11 mouse cellular contexts compared by ENCODE assay signal in genomic region chr14:34612222-34612621, GRCm38 (mm10). TPM values are rescaled to one million over a fixed set of nuclear protein-coding genes. Genes with fewer than 3 reads are reported as not detected.
A peak's percentile ranks its signal among the peaks of the same experiment; 100 is the strongest.
DNase-seq lines count a peak whose midpoint lies in the region; ATAC-seq and TF ChIP-seq lines count a peak whose summit lies in the region.
"Had no signal": no experiment of that assay in that cellular context is flagged by ENCODE, and none has a peak within 500 bp of the region (broad histone marks: within the 10 kb centered on the region; RNA-seq: fewer than 3 reads in every experiment).

No protein-coding gene starts in this region.

- H3K4me2 ChIP-seq in heart, postnatal 0 days (ENCODE audit: low read depth, low read length): no peak overlapping the region
- H3K4me2 ChIP-seq in heart, embryonic 11.5 days: no peak overlapping the region
- H3K4me2 ChIP-seq in midbrain, embryonic 14.5 days (ENCODE audit: low read length): no peak overlapping the region
- no peak overlapping the region for H3K4me2 ChIP-seq in midbrain, embryonic 11.5 days
- H3K4me2 ChIP-seq in stomach, postnatal 0 days (replicated peaks; ENCODE audit: low read depth): no peak overlapping the region

- H3K36me3 ChIP-seq in heart, postnatal 0 days (replicated peaks; ENCODE audit: control insufficient read depth, insufficient read depth, low read length): no peaks in the 10 kb centered on the region
- no peaks in the 10 kb centered on the region for H3K36me3 ChIP-seq in heart, embryonic 11.5 days (ENCODE audit: control insufficient read depth, insufficient read depth, low read length)
- H3K36me3 ChIP-seq in midbrain, embryonic 14.5 days (ENCODE audit: control insufficient read depth, insufficient read depth, low read length): no peaks in the 10 kb centered on the region
- no peaks in the 10 kb centered on the region for H3K36me3 ChIP-seq in midbrain, embryonic 11.5 days (ENCODE audit: control insufficient read depth, insufficient read depth, low read length)
- no peaks in the 10 kb centered on the region for H3K36me3 ChIP-seq in stomach, postnatal 0 days (ENCODE audit: control insufficient read depth, insufficient read depth, low read length)

- 0 out of 2 replicates have a peak, but pooled peaks cover 6% of the 10 kb centered on the region for H3K27me3 ChIP-seq in heart, postnatal 0 days (ENCODE audit: control insufficient read depth, insufficient read depth, low read length)
- peaks cover 12% of the 10 kb centered on the region for H3K27me3 ChIP-seq in heart, embryonic 11.5 days (ENCODE audit: control insufficient read depth, insufficient read depth, low read length)
- H3K27me3 ChIP-seq in midbrain, embryonic 14.5 days (ENCODE audit: control insufficient read depth, insufficient read depth, low read length): peaks cover 15% of the 10 kb centered on the region
- H3K27me3 ChIP-seq in midbrain, embryonic 11.5 days (ENCODE audit: control insufficient read depth, insufficient read depth, low read length): peaks cover 4% of the 10 kb centered on the region; the same call in 1 of the 2 replicates
- no peaks in the 10 kb centered on the region for H3K27me3 ChIP-seq in stomach, postnatal 0 days (ENCODE audit: control insufficient read depth, insufficient read depth, low read length)

- 60% methylated on average over 4 of the region's 4 CpGs for WGBS in heart, postnatal 0 days
- WGBS in heart, embryonic 11.5 days (ENCODE audit: insufficient replicate concordance): 36% methylated on average over 4 of the region's 4 CpGs
- WGBS in midbrain, embryonic 14.5 days: 51% methylated on average over 4 of the region's 4 CpGs
- 34% methylated on average over 4 of the region's 4 CpGs for WGBS in midbrain, embryonic 11.5 days
- WGBS in stomach, postnatal 0 days: 49% methylated on average over 4 of the region's 4 CpGs

- no peak overlapping the region for H3K4me3 ChIP-seq in heart, postnatal 0 days (ENCODE audit: low read depth, low read length)
- H3K4me3 ChIP-seq in heart, embryonic 11.5 days (ENCODE audit: low read depth, low read length): no peak overlapping the region
- no peak overlapping the region for H3K4me3 ChIP-seq in midbrain, embryonic 14.5 days (replicated peaks; ENCODE audit: low read depth, low read length)
- H3K4me3 ChIP-seq in midbrain, embryonic 11.5 days (ENCODE audit: low read depth, low read length): no peak overlapping the region
- H3K4me3 ChIP-seq in stomach, postnatal 0 days (ENCODE audit: low read depth, low read length): no peak overlapping the region
- H3K4me3 ChIP-seq: megakaryocyte, embryonic 14.5 days had no signal

- no peak for TF ChIP-seq EP300 in heart, postnatal 0 days (IDR thresholded peaks at IDR 0.05; ENCODE audit: low read depth)
- no peak for TF ChIP-seq EP300 in stomach, postnatal 0 days (optimal IDR thresholded peaks at IDR 0.05)

- no peaks in the 10 kb centered on the region; the same call in 1 of the 2 replicates for H3K4me1 ChIP-seq in heart, postnatal 0 days (ENCODE audit: control insufficient read depth, insufficient read depth)
- H3K4me1 ChIP-seq in heart, embryonic 11.5 days (ENCODE audit: control insufficient read depth, insufficient read depth, low read length): peaks cover 7% of the 10 kb centered on the region
- H3K4me1 ChIP-seq in midbrain, embryonic 14.5 days (ENCODE audit: control insufficient read depth, insufficient read depth, low read length): peaks cover 3% of the 10 kb centered on the region; the same call in 1 of the 2 replicates
- H3K4me1 ChIP-seq in midbrain, embryonic 11.5 days (ENCODE audit: control insufficient read depth, insufficient read depth, low read length): peaks cover 6% of the 10 kb centered on the region; the same call in 1 of the 2 replicates
- H3K4me1 ChIP-seq in stomach, postnatal 0 days (replicated peaks; ENCODE audit: control insufficient read depth, insufficient read depth): no peaks in the 10 kb centered on the region; the same call in 1 of the 2 replicates

- no peak for ATAC-seq in heart, postnatal 0 days (ENCODE audit: insufficient read depth, low read depth)
- no peak for ATAC-seq in heart, embryonic 11.5 days (replicated peaks; ENCODE audit: insufficient number of reproducible peaks, low FRiP score, low TSS enrichment)
- ATAC-seq in midbrain, embryonic 14.5 days (ENCODE audit: low FRiP score, low TSS enrichment): no peak
- ATAC-seq in midbrain, embryonic 11.5 days (ENCODE audit: low FRiP score): no peak
- no peak for ATAC-seq in stomach, postnatal 0 days (ENCODE audit: low FRiP score, low TSS enrichment)

- DNase-seq in heart, postnatal 0 days (ENCODE audit: low spot score): no peak
- DNase-seq in midbrain, embryonic 14.5 days: peak; percentile 47
- DNase-seq in midbrain, embryonic 11.5 days (ENCODE audit: low spot score, missing footprints): no peak
- peak; percentile 81 for DNase-seq in ZHBTc4 (ENCODE audit: low read depth, low spot score)
- no peak for DNase-seq in stomach, postnatal 0 days (ENCODE audit: low spot score)
- DNase-seq in spleen, postnatal 36 days (ENCODE audit: low spot score in 2 of 2): no peak
- DNase-seq in spleen, adult 18-20 months: no peak
- DNase-seq: heart, postnatal 14 days had no signal

- H3K9me3 ChIP-seq in heart, postnatal 0 days (replicated peaks; ENCODE audit: control insufficient read depth, low read length): no peaks in the 10 kb centered on the region
- H3K9me3 ChIP-seq in heart, embryonic 11.5 days (replicated peaks; ENCODE audit: control insufficient read depth, low read length): no peaks in the 10 kb centered on the region
- no peaks in the 10 kb centered on the region for H3K9me3 ChIP-seq in midbrain, embryonic 14.5 days (ENCODE audit: control insufficient read depth, low read length)
- H3K9me3 ChIP-seq in midbrain, embryonic 11.5 days (ENCODE audit: control insufficient read depth, low read length): no peaks in the 10 kb centered on the region
- no peaks in the 10 kb centered on the region for H3K9me3 ChIP-seq in stomach, postnatal 0 days (ENCODE audit: control insufficient read depth, low read length)
- H3K9me3 ChIP-seq: megakaryocyte, embryonic 14.5 days had no signal

- peak; percentile 34; the same call in 1 of the 2 replicates for TF ChIP-seq CTCF in heart, postnatal 0 days (IDR thresholded peaks at IDR 0.05; ENCODE audit: low read depth)
- peak; percentile 60 for TF ChIP-seq CTCF in stomach, postnatal 0 days (IDR thresholded peaks at IDR 0.05; ENCODE audit: low read depth)

- no peak overlapping the region for H3K27ac ChIP-seq in heart, postnatal 0 days (ENCODE audit: low read depth)
- H3K27ac ChIP-seq in heart, embryonic 11.5 days (ENCODE audit: low read depth, low read length): no peak overlapping the region
- no peak overlapping the region for H3K27ac ChIP-seq in midbrain, embryonic 14.5 days (replicated peaks; ENCODE audit: low read depth, low read length)
- no peak overlapping the region for H3K27ac ChIP-seq in midbrain, embryonic 11.5 days (ENCODE audit: low read depth, low read length)
- no peak overlapping the region for H3K27ac ChIP-seq in stomach, postnatal 0 days (replicated peaks)

- H3K9ac ChIP-seq in heart, postnatal 0 days (replicated peaks; ENCODE audit: low read depth, low read length): no peak overlapping the region
- no peak overlapping the region for H3K9ac ChIP-seq in heart, embryonic 11.5 days (ENCODE audit: low read depth, low read length)
- no peak overlapping the region for H3K9ac ChIP-seq in midbrain, embryonic 14.5 days (replicated peaks; ENCODE audit: low read length)
- H3K9ac ChIP-seq in midbrain, embryonic 11.5 days (ENCODE audit: low read length): no peak overlapping the region
- H3K9ac ChIP-seq in stomach, postnatal 0 days (ENCODE audit: low read length): no peak overlapping the region

RNA-seq across cellular contexts. Expression of gene Opn4, which starts 12.3 kb away (rescaled TPM):
- total RNA-seq in heart, postnatal 0 days (2014; rRNA removed; ENCODE audit: low replicate concordance): 5.9 and 8.6 TPM in 2 replicates
- 8.4 and 8.7 TPM in 2 replicates for polyA plus RNA-seq in heart, postnatal 0 days (2015; fragmentation: Nextera tagmentation; extraction: Ambion mirVana)
- 4.1 and 4.2 TPM in 2 replicates for polyA plus RNA-seq in heart, embryonic 11.5 days (2014; fragmentation: Nextera tagmentation; extraction: Ambion mirVana)
- not detected in 2 replicates for polyA plus RNA-seq in midbrain, embryonic 14.5 days (2014; fragmentation: Nextera tagmentation; extraction: Ambion mirVana)
- polyA plus RNA-seq in midbrain, embryonic 11.5 days (2014; fragmentation: Nextera tagmentation; extraction: Ambion mirVana): 0.17 TPM in 1 of 2 replicates, not detected in the other
- polyA plus RNA-seq in stomach, postnatal 0 days (2015; fragmentation: Nextera tagmentation; extraction: Ambion mirVana): not detected in 2 replicates
- total RNA-seq: left cerebral cortex, adult 8-10 months had no signal

RNA-seq across cellular contexts. Expression of gene Ldb3, which starts 23.7 kb away (rescaled TPM):
- total RNA-seq in heart, postnatal 0 days (2014; rRNA removed; ENCODE audit: low replicate concordance): 518 and 526 TPM in 2 replicates
- 376 and 380 TPM in 2 replicates for polyA plus RNA-seq in heart, postnatal 0 days (2015; fragmentation: Nextera tagmentation; extraction: Ambion mirVana)
- polyA plus RNA-seq in heart, embryonic 11.5 days (2014; fragmentation: Nextera tagmentation; extraction: Ambion mirVana): 221 and 225 TPM in 2 replicates
- 0.50 and 0.76 TPM in 2 replicates for polyA plus RNA-seq in midbrain, embryonic 14.5 days (2014; fragmentation: Nextera tagmentation; extraction: Ambion mirVana)
- 0.07 TPM in 1 of 2 replicates, not detected in the other for polyA plus RNA-seq in midbrain, embryonic 11.5 days (2014; fragmentation: Nextera tagmentation; extraction: Ambion mirVana)
- 1.6 and 1.7 TPM in 2 replicates for polyA plus RNA-seq in stomach, postnatal 0 days (2015; fragmentation: Nextera tagmentation; extraction: Ambion mirVana)

Comparison
In these comparisons a context has a peak if more than half of its experiments do, and no peak if none do; other contexts are left out.
1. DNase-seq: peak in midbrain, embryonic 14.5 days (single experiment) and ZHBTc4 (single experiment); none in heart, postnatal 0 days (single experiment), midbrain, embryonic 11.5 days (single experiment), stomach, postnatal 0 days (single experiment), spleen, postnatal 36 days (0 of 2) and spleen, adult 18-20 months (0 of 2).
2. RNA of gene Ldb3, which starts 23.7 kb away (polyA plus RNA-seq): 376 to 380 TPM in heart, postnatal 0 days and 221 to 225 TPM in heart, embryonic 11.5 days; 1.6 to 1.7 TPM in stomach, postnatal 0 days, 0.50 to 0.76 TPM in midbrain, embryonic 14.5 days and 0.07 TPM in midbrain, embryonic 11.5 days; every median in the first group is over 10 times any median in the second.